Mouse (Mus musculus): ENCODE measurements around the gene Mast4.

DNA sequence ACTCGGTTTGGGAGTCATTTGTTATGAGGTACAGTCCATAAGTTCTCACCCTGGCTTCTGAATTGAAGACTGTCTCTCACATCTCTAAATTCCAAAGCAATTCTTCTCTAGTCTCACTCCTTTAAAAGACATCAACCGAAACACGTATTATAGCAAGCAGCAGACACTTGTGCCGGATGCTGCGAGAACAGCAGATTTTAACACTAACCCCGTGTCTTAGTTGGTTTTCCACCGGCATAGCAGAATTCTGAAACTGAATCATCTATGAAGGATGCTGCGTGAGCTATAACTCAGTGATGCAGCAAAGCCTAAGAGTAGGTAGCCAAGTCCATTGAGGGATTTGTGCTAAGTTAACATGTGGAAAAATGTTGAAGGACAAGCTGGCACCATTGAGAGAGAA lies 10.5 kb upstream of the Mast4 start:
- TF ChIP-seq CTCF (IDR thresholded peaks at IDR 0.05; ENCODE audit: borderline replicate concordance, control insufficient read depth, extremely low read depth, insufficient read depth, low read length, poor library complexity) (no peak), POLR2A (IDR thresholded peaks at IDR 0.05; ENCODE audit: control insufficient read depth, extremely low read depth, insufficient read depth, low read length, poor library complexity) (no peak)

Measured in thymus, adult 2 months (tissue).